In the genomic region with DNA sequence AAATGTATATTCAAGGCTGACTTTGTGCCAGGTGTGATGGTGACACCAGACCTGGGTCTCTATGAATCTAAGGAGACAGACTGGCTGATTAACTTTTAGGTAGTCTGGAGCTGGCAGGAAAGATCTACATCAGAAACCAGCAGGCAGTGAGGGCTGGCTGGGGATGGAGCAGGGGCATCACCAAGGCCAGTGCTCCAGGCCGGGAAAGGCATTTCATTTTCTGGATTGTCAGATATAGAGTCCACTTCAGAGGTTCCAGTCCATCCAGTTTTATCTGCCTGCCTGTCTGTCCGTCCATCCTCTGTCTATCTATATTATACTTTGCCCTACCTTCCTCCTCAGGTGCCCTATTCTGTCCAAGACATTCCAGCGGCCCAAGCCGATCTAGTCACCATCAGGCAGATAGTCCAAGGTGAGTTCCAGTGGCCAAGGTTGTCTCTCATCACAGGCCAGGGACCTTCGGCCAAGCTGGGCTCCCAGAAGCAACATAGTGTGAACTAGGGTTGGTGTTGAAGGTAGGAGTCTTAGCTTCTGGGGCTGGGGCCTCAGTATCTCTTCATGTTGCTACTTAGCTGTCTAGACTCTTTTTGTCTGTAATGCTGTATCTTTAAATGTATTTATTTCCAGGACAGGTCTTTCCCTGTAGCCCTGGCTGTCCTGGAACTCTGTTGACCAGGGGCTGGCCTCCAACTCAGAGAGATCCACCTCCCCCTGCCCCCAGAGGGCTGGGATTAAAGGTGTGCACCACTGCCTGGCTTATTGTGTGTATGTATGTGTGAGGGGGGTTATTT, we compare ENCODE assay signal across 8 mouse cellular contexts. TPM values are rescaled to one million over a fixed set of nuclear protein-coding genes. Genes with fewer than 3 reads are reported as not detected.
A peak's percentile ranks its signal among the peaks of the same experiment; 100 is the strongest.
DNase-seq lines count a peak whose midpoint lies in the region; ATAC-seq and TF ChIP-seq lines count a peak whose summit lies in the region.

No protein-coding gene starts in this region.

- no peaks in the 10 kb centered on the region for H3K27me3 ChIP-seq in thymus, adult 2 months (ENCODE audit: control insufficient read depth, insufficient read depth, low read length)
- no peaks in the 10 kb centered on the region for H3K27me3 ChIP-seq in limb, embryonic 11.5 days (ENCODE audit: control insufficient read depth, insufficient read depth, low read length)
- H3K27me3 ChIP-seq in small intestine, adult 2 months (ENCODE audit: control insufficient read depth, insufficient read depth, low read length), result no peaks in the 10 kb centered on the region

- H3K4me2 ChIP-seq in limb, embryonic 11.5 days (ENCODE audit: low read depth, severe bottlenecking), result no peak overlapping the region

- no peak for TF ChIP-seq CTCF in thymus, adult 2 months (IDR thresholded peaks at IDR 0.05; ENCODE audit: borderline replicate concordance, control insufficient read depth, extremely low read depth, insufficient read depth, low read length, poor library complexity)
- no peak for TF ChIP-seq CTCF in small intestine, adult 2 months (IDR thresholded peaks at IDR 0.05; ENCODE audit: extremely low read depth, insufficient read length, insufficient replicate concordance, low read depth, low read length)

- no peak overlapping the region for H3K9ac ChIP-seq in limb, embryonic 11.5 days (ENCODE audit: low read length)

- 93% methylated on average over 5 of the region's 5 CpGs for WGBS in thymus, adult 2 months
- 81% methylated on average over 5 of the region's 5 CpGs for WGBS in limb, embryonic 11.5 days
- WGBS in small intestine, adult 2 months, result 34% methylated on average over 5 of the region's 5 CpGs

- no peak for ATAC-seq in limb, embryonic 11.5 days (ENCODE audit: insufficient number of reproducible peaks, low FRiP score, low TSS enrichment, low read depth)

- peak; percentile 24 for DNase-seq in embryo, embryonic 10 days (ENCODE audit: low spot score)
- DNase-seq in embryo, embryonic 11 days, result no peak
- peak; percentile 1 for DNase-seq in thymus, adult 2 months
- DNase-seq in thymus, postnatal 10 days (ENCODE audit: low spot score in 2 of 2), result no peak
- peak; percentile 53 for DNase-seq in limb, embryonic 11.5 days (ENCODE audit: low spot score)
- DNase-seq in layer of hippocampus, postnatal 25 days (ENCODE audit: extremely low spot score in 1 of 2, low spot score in 1 of 2), result no peak
- no peak for DNase-seq in left cerebral cortex, adult 11 months (ENCODE audit: low spot score)

- no peak overlapping the region for H3K4me3 ChIP-seq in thymus, adult 2 months (ENCODE audit: control insufficient read depth, insufficient read depth, low read length)
- H3K4me3 ChIP-seq in limb, embryonic 11.5 days (ENCODE audit: low read depth, low read length), result no peak overlapping the region
- no peak overlapping the region for H3K4me3 ChIP-seq in small intestine, adult 2 months (ENCODE audit: low read depth, low read length)

- H3K4me1 ChIP-seq in thymus, adult 2 months (replicated peaks; ENCODE audit: control insufficient read depth, insufficient read depth, low read length), result peaks cover 10% of the 10 kb centered on the region
- no peaks in the 10 kb centered on the region for H3K4me1 ChIP-seq in limb, embryonic 11.5 days (ENCODE audit: control insufficient read depth, insufficient read depth, low read length)
- H3K4me1 ChIP-seq in small intestine, adult 2 months (ENCODE audit: control insufficient read depth, insufficient read depth, insufficient read length, low read length), result peaks cover 12% of the 10 kb centered on the region

- no peaks in the 10 kb centered on the region for H3K9me3 ChIP-seq in limb, embryonic 11.5 days (ENCODE audit: control insufficient read depth, low read length)

- peaks cover 13% of the 10 kb centered on the region for H3K36me3 ChIP-seq in thymus, adult 2 months (ENCODE audit: control insufficient read depth, insufficient read depth, low read length)
- H3K36me3 ChIP-seq in limb, embryonic 11.5 days (ENCODE audit: control insufficient read depth, insufficient read depth, low read length), result peaks cover 4% of the 10 kb centered on the region; the same call in 1 of the 2 replicates
- H3K36me3 ChIP-seq in small intestine, adult 2 months (ENCODE audit: control insufficient read depth, insufficient read depth, low read length), result peaks cover 21% of the 10 kb centered on the region

- no peak overlapping the region for H3K27ac ChIP-seq in thymus, adult 2 months (ENCODE audit: control insufficient read depth, insufficient read depth, low read length)
- 0 out of 2 replicates have a peak overlapping the region, but pooled peaks have one; percentile 10 for H3K27ac ChIP-seq in limb, embryonic 11.5 days (replicated peaks; ENCODE audit: low read depth, low read length)
- H3K27ac ChIP-seq in small intestine, adult 2 months (ENCODE audit: insufficient read depth, low read depth, low read length), result peak overlapping the region; percentile 43

- no peak for TF ChIP-seq POLR2A in thymus, adult 2 months (IDR thresholded peaks at IDR 0.05; ENCODE audit: control insufficient read depth, extremely low read depth, insufficient read depth, low read length, poor library complexity)
- TF ChIP-seq POLR2A in small intestine, adult 2 months (IDR thresholded peaks at IDR 0.05; ENCODE audit: low read depth, low read length), result no peak; the same call in 1 of the 2 replicates

RNA-seq across cellular contexts. Expression of a gene that starts 4.6 kb away (rescaled TPM):
- polyA plus RNA-seq in thymus, adult 2 months (2012; rRNA removed), result 1,233 and 1,455 TPM in 2 replicates
- 2,996 and 3,123 TPM in 2 replicates for polyA plus RNA-seq in limb, embryonic 11.5 days (2014; fragmentation: Nextera tagmentation; extraction: Ambion mirVana)
- 927 and 1,318 TPM in 2 replicates for polyA plus RNA-seq in small intestine, adult 2 months (2012; rRNA removed)
- total RNA-seq in layer of hippocampus, postnatal 25 days (2021), result 1,000 to 10,000 TPM; 1,451 to 1,562 TPM

RNA-seq across cellular contexts. Expression of a gene that starts 17.6 kb away (rescaled TPM):
- polyA plus RNA-seq in thymus, adult 2 months (2012; rRNA removed), result 0.19 and 0.37 TPM in 2 replicates
- polyA plus RNA-seq in limb, embryonic 11.5 days (2014; fragmentation: Nextera tagmentation; extraction: Ambion mirVana), result 0.21 and 0.47 TPM in 2 replicates
- polyA plus RNA-seq in small intestine, adult 2 months (2012; rRNA removed), result not detected in 2 replicates
- total RNA-seq in layer of hippocampus, postnatal 25 days (2021), result under 1 TPM in 1 of 2 experiments, not detected in 1; 0.89 TPM

RNA-seq across cellular contexts. Expression of a gene that starts 34.9 kb away (rescaled TPM):
- polyA plus RNA-seq in thymus, adult 2 months (2012; rRNA removed), result 59.7 and 64.4 TPM in 2 replicates
- 30.4 and 33.1 TPM in 2 replicates for polyA plus RNA-seq in limb, embryonic 11.5 days (2014; fragmentation: Nextera tagmentation; extraction: Ambion mirVana)
- 32.0 and 49.2 TPM in 2 replicates for polyA plus RNA-seq in small intestine, adult 2 months (2012; rRNA removed)
- 10 to 100 TPM; 16.2 to 17.1 TPM for total RNA-seq in layer of hippocampus, postnatal 25 days (2021)

Comparison
In these comparisons a context has a peak if more than half of its experiments do, and no peak if none do; other contexts are left out.
1. DNase-seq: peak in embryo, embryonic 10 days (single experiment), thymus, adult 2 months (single experiment) and limb, embryonic 11.5 days (single experiment); none in embryo, embryonic 11 days (single experiment), thymus, postnatal 10 days (0 of 2), layer of hippocampus, postnatal 25 days (0 of 2) and left cerebral cortex, adult 11 months (single experiment).